Mouse (Mus musculus): ENCODE results near the gene Dusp7. TPM values are rescaled to one million over a fixed set of nuclear protein-coding genes. Genes with fewer than 3 reads are reported as not detected.

The Dusp7 gene
- polyA plus RNA-seq, 1 experiment from 2014 or later = 10.3 TPM

DNA sequence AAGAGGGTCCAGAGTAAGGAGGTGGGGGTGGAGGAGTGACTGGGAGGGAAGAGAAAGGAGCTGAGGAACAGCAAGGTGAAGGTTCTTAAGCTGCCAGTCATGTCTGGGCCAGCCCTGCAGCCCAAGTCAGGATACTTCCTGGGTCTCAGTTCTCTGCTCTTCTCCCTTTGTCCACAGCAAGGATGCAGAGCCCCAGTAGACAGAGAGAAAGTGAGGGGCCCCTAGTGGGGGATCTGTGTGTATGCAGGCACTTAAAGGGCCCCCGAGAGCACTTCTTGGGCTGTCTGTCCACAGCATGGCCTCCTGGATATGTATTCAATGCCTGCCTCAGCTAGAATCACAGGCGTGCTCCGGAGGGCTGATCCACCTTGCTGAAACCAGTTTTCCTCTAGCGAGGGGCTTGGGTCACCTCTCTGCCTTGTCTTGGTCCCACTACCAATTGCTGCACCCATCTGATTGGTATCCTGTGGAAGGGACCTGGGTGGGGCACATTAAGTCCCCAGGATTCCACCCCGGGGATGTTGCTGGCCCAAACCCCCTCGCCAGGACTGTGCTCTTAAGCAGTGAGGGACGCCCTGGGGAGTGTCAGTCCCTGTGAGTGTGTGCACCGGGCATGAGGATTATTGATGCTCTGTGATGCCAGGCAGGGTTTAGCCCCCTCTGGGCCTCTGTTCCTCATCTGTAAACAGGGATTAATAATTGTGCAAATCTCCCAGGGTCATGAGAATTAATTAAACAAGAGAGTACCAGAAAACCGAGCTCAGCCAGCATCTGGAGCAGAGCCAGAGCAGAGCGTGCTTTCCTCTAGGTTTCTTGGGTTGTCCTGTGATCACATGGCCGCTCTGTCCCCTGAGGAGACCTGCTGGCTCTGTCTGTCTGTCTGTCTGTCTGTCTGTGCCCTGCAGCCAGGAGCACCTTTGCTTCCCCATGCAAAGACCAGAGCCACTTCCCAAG is 26.5 kb downstream of the Dusp7 start:
- Histone ChIP-seq H3K9me3 (ENCODE audit: control insufficient read depth, low read length) (no peaks in the 10 kb centered on the region), H3K4me3 (replicated peaks; ENCODE audit: low read length) (no peak overlapping the region), H3K4me2 (ENCODE audit: low read length) (no peak overlapping the region), H3K9ac (replicated peaks; ENCODE audit: low read depth, low read length) (no peak overlapping the region), H3K36me3 (ENCODE audit: control insufficient read depth, insufficient read depth) (no peaks in the 10 kb centered on the region), H3K4me1 (replicated peaks; ENCODE audit: control insufficient read depth, insufficient read depth, low read length) (peaks cover 20% of the 10 kb centered on the region), H3K27ac (ENCODE audit: low read length) (no peak overlapping the region), H3K27me3 (replicated peaks; ENCODE audit: control insufficient read depth, insufficient read depth, low read length) (no peaks in the 10 kb centered on the region)
- WGBS = 21% methylated on average over 11 of the region's 11 CpGs
- no peak for ATAC-seq

DNA sequence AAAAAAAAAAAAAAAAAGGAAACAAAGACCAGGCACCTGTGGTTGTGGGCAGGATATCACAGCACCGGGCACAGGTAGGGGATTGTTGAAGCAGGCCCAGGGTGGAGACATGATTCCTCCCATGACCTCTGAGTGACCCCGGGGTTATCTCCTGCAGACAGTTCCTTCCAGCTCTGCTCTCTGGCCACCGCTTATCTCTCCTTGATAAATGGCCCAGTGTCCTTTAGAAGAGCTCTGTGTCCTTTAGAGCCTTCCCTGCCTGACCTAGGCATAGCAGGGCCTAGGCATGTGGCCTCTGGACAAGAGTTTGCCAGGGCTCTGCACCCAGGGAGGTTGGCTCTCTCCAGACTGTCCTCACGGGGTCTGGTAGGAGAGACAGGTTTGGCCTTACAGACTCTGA is 29.3 kb downstream of the Dusp7 start:
- H3K27me3 ChIP-seq (replicated peaks; ENCODE audit: control insufficient read depth, insufficient read depth, low read length) = no peaks in the 10 kb centered on the region
- H3K27ac ChIP-seq (ENCODE audit: low read length) = no peak overlapping the region
- 88% methylated on average over 4 of the region's 4 CpGs for WGBS
- no peaks in the 10 kb centered on the region for H3K36me3 ChIP-seq (ENCODE audit: control insufficient read depth, insufficient read depth)
- H3K4me2 ChIP-seq (ENCODE audit: low read length) = no peak overlapping the region
- H3K4me3 ChIP-seq (replicated peaks; ENCODE audit: low read length) = no peak overlapping the region
- no peaks in the 10 kb centered on the region for H3K9me3 ChIP-seq (ENCODE audit: control insufficient read depth, low read length)
- H3K4me1 ChIP-seq (replicated peaks; ENCODE audit: control insufficient read depth, insufficient read depth, low read length) = peaks cover 16% of the 10 kb centered on the region
- ATAC-seq = no peak
- no peak overlapping the region for H3K9ac ChIP-seq (replicated peaks; ENCODE audit: low read depth, low read length)

DNA sequence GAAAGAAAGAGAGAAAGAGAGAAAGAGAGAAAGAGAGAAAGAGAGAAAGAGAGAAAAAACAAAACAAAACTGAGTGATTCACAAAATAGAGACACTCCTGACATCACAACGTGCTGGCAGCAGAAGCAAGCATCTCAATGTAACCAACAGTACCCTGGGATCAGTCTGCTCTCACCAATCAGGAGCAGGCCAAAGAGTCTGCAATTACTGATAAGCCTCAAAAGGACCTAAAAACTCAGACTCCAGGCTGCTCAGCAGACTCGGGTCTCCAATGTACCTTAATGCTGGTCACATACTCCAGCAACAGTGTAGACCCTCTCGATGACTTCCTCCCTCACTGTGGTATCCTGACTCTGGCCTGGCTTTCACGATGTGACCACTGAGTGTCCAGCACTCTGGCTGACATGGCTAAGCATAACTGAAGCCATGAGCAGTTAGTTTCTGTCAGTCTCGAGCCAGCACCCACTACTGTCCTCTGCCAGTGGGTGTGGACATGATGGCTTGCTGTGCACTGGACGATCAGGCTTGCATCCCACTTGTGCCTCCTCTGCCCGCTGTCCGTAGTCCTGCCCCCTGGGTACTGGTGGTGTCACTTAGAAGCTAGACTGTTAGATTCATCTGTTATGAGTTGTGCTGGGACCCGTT is 30.4 kb downstream of the Dusp7 start:
- Histone ChIP-seq H3K9me3 (ENCODE audit: control insufficient read depth, low read length) (no peaks in the 10 kb centered on the region), H3K27ac (ENCODE audit: low read length) (no peak overlapping the region), H3K36me3 (ENCODE audit: control insufficient read depth, insufficient read depth) (no peaks in the 10 kb centered on the region), H3K27me3 (replicated peaks; ENCODE audit: control insufficient read depth, insufficient read depth, low read length) (no peaks in the 10 kb centered on the region), H3K4me3 (replicated peaks; ENCODE audit: low read length) (no peak overlapping the region), H3K4me2 (ENCODE audit: low read length) (no peak overlapping the region), H3K9ac (replicated peaks; ENCODE audit: low read depth, low read length) (no peak overlapping the region), H3K4me1 (replicated peaks; ENCODE audit: control insufficient read depth, insufficient read depth, low read length) (peaks cover 10% of the 10 kb centered on the region; the same call in 1 of the 2 replicates)
- 82% methylated on average over 9 of the region's 9 CpGs for WGBS
- ATAC-seq = no peak

DNA sequence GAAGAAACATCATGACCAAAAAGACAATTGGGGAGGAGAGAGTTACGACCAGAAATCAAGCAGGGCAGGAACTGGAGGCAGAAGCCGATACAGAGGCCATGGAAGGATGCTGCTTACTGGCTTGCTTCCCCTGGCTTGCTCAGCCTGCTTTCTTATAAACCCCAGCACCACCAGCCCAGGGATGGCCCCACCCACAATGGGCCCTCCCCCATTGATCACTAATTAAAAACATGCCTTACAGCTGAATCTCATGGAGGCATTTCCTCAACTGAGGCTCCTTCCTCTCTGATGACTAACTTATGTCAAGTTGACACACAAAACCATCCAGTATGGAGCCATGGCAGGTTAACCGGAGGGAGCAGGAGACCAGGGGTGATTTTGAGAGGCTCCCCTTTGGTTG is 31.4 kb downstream of the Dusp7 start:
- H3K27me3 ChIP-seq (replicated peaks; ENCODE audit: control insufficient read depth, insufficient read depth, low read length) = no peaks in the 10 kb centered on the region
- H3K9ac ChIP-seq (replicated peaks; ENCODE audit: low read depth, low read length) = no peak overlapping the region
- H3K36me3 ChIP-seq (ENCODE audit: control insufficient read depth, insufficient read depth) = no peaks in the 10 kb centered on the region
- H3K4me1 ChIP-seq (replicated peaks; ENCODE audit: control insufficient read depth, insufficient read depth, low read length) = peaks cover 7% of the 10 kb centered on the region; the same call in 1 of the 2 replicates
- no peak overlapping the region for H3K4me3 ChIP-seq (replicated peaks; ENCODE audit: low read length)
- no peak overlapping the region for H3K4me2 ChIP-seq (ENCODE audit: low read length)
- H3K27ac ChIP-seq (ENCODE audit: low read length) = no peak overlapping the region
- no peak for ATAC-seq
- 85% methylated on average over 3 of the region's 3 CpGs for WGBS
- H3K9me3 ChIP-seq (ENCODE audit: control insufficient read depth, low read length) = no peaks in the 10 kb centered on the region

DNA sequence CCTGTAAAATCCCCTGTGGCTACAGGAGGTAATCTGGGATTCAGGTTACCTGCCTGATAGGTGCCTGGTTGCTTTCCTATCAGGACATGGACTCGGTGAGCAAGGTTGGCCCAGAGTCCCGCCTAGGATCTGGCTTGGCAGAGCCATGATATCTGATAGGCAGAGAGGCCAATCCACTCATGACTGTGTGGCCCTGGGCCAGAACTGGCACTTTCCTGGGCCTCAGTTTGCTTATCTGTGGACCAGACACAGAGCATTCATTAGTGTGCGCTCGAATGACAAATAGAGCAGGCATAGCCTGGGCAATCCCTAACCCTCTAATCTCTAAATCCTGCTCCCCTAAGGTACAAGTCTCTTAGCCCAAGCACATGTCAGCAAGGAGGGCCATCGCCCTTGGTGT is 33.7 kb downstream of the Dusp7 start:
- H3K27me3 ChIP-seq (replicated peaks; ENCODE audit: control insufficient read depth, insufficient read depth, low read length) = no peaks in the 10 kb centered on the region
- WGBS = 79% methylated on average over 5 of the region's 5 CpGs
- no peak overlapping the region for H3K9ac ChIP-seq (replicated peaks; ENCODE audit: low read depth, low read length)
- H3K27ac ChIP-seq (ENCODE audit: low read length) = no peak overlapping the region
- no peak for ATAC-seq
- H3K36me3 ChIP-seq (ENCODE audit: control insufficient read depth, insufficient read depth) = no peaks in the 10 kb centered on the region
- no peak overlapping the region for H3K4me3 ChIP-seq (replicated peaks; ENCODE audit: low read length)
- H3K4me1 ChIP-seq (replicated peaks; ENCODE audit: control insufficient read depth, insufficient read depth, low read length) = 0 out of 2 replicates have a peak, but pooled peaks cover 5% of the 10 kb centered on the region
- H3K4me2 ChIP-seq (ENCODE audit: low read length) = no peak overlapping the region
- H3K9me3 ChIP-seq (ENCODE audit: control insufficient read depth, low read length) = no peaks in the 10 kb centered on the region

DNA sequence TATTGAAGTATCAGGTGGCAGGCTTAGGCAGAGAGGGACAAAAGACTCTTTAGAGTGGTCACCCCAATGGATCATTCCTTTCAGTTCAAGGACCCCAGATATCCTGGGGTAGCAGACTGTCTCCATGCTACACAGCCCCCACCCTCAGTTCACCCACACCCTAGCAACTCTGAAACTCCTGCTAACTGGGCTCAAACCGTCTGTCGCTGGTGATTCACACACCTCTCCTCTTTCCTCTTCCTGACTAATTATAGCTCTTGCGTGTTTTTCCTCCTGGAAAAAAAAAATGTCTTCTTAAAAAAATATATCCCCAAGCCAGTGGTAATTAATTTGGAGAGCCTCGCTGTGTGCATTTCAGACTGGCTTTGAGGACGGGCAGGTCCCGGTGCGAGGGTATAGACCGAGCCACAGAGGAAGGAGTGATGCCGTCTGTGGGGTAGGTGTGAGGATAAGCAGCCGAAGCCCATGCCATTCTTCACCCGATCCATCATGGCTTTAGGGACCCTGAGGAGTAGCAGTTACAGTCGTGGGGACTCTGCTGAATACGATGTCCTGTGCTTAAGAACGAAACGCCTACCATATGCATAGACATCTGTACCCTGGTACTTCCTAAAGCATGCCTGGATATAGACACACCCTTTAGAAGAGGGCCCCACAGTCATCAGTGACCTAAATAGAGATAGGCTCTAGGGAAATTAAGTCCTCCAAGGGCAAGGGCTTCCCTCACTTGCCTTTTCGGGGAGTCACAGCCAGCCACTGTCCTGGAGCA is 34.4 kb downstream of the Dusp7 start:
- Histone ChIP-seq H3K4me1 (replicated peaks; ENCODE audit: control insufficient read depth, insufficient read depth, low read length) (0 out of 2 replicates have a peak, but pooled peaks cover 5% of the 10 kb centered on the region), H3K27me3 (replicated peaks; ENCODE audit: control insufficient read depth, insufficient read depth, low read length) (no peaks in the 10 kb centered on the region), H3K4me2 (ENCODE audit: low read length) (no peak overlapping the region), H3K27ac (ENCODE audit: low read length) (no peak overlapping the region), H3K36me3 (ENCODE audit: control insufficient read depth, insufficient read depth) (no peaks in the 10 kb centered on the region), H3K4me3 (replicated peaks; ENCODE audit: low read length) (no peak overlapping the region), H3K9ac (replicated peaks; ENCODE audit: low read depth, low read length) (no peak overlapping the region), H3K9me3 (ENCODE audit: control insufficient read depth, low read length) (no peaks in the 10 kb centered on the region)
- WGBS = 84% methylated on average over 16 of the region's 16 CpGs
- ATAC-seq = no peak

DNA sequence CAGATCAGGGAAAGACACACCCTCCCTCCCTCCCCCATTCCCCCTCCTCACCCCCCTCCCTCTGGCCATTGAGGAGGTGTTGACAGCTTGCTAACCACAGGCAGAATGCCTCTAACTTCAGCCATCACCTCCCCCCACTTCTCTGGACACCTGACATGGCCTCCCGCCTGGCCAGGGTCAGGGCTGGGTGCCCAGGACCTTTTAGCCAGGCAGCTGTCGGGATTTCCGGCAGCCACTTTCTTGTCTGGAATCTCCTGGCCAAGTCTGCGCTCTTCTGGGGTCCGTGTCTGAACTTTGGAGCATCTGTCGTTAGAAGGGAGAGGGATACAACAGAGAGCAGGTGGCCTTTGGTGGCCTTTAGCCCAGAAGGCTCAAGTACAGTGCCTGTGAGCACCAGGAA is 36.8 kb downstream of the Dusp7 start:
- no peak for ATAC-seq
- H3K9ac ChIP-seq (replicated peaks; ENCODE audit: low read depth, low read length) = no peak overlapping the region
- no peaks in the 10 kb centered on the region for H3K9me3 ChIP-seq (ENCODE audit: control insufficient read depth, low read length)
- H3K4me3 ChIP-seq (replicated peaks; ENCODE audit: low read length) = no peak overlapping the region
- no peak overlapping the region for H3K27ac ChIP-seq (ENCODE audit: low read length)
- no peak overlapping the region for H3K4me2 ChIP-seq (ENCODE audit: low read length)
- H3K4me1 ChIP-seq (replicated peaks; ENCODE audit: control insufficient read depth, insufficient read depth, low read length) = 0 out of 2 replicates have a peak, but pooled peaks cover 8% of the 10 kb centered on the region
- no peaks in the 10 kb centered on the region for H3K36me3 ChIP-seq (ENCODE audit: control insufficient read depth, insufficient read depth)
- WGBS = 41% methylated on average over 6 of the region's 6 CpGs
- no peaks in the 10 kb centered on the region for H3K27me3 ChIP-seq (replicated peaks; ENCODE audit: control insufficient read depth, insufficient read depth, low read length)

DNA sequence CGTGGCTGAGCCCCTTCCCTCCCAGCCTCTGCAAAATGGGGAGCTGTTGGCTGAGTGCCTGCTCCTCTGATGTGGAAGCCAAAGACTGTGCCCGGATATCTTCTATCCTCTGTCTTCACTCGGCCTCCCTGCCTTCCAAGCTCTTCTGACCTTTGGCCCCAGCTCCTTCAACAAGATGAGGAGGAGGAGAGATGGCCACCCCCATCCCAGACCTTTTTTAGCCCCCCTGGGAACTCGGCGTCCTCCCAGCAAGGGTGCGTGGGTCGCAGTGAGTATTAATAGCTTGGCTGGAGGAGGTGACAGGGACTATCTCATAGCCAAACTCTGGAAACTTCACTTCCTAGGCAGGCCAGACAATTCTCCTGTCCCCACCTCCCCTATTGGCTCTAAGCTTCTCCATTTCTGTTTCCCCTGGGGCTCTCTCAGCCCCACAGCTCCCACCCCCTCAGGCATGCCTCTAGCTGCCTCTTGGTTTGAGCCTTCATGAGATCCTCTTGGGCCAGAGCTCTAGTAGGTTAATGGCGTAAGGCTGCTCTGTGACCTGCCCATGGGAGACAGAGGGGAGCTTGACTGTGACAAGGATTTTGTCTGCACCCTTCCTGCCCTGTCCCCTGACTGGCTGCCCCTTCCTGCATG is 38.1 kb downstream of the Dusp7 start:
- no peak overlapping the region for H3K4me3 ChIP-seq (replicated peaks; ENCODE audit: low read length)
- no peaks in the 10 kb centered on the region for H3K9me3 ChIP-seq (ENCODE audit: control insufficient read depth, low read length)
- no peak for ATAC-seq
- H3K4me1 ChIP-seq (replicated peaks; ENCODE audit: control insufficient read depth, insufficient read depth, low read length) = 0 out of 2 replicates have a peak, but pooled peaks cover 8% of the 10 kb centered on the region
- no peak overlapping the region for H3K9ac ChIP-seq (replicated peaks; ENCODE audit: low read depth, low read length)
- H3K36me3 ChIP-seq (ENCODE audit: control insufficient read depth, insufficient read depth) = no peaks in the 10 kb centered on the region
- 53% methylated on average over 8 of the region's 8 CpGs for WGBS
- no peak overlapping the region for H3K4me2 ChIP-seq (ENCODE audit: low read length)
- no peak overlapping the region for H3K27ac ChIP-seq (ENCODE audit: low read length)
- no peaks in the 10 kb centered on the region for H3K27me3 ChIP-seq (replicated peaks; ENCODE audit: control insufficient read depth, insufficient read depth, low read length)

Measured in forebrain, embryonic 16.5 days (tissue).